Mouse (Mus musculus): Measurements from ENCODE around the gene Fndc3b.

Fndc3b gene

GRCm38 (mm10) chr3:27708581-27708980, 2.5 kb downstream of the Fndc3b start:
- DNase-seq: no peak

- DNase-seq: no peak
These were observed 5.3 kb downstream of the Fndc3b start for GRCm38 (mm10) chr3:27705761-27706160.

GRCm38 (mm10) chr3:27705056-27705455, 6.1 kb downstream of the Fndc3b start:
- no peak for DNase-seq

- no peak for DNase-seq
These were observed 6.5 kb downstream of the Fndc3b start for GRCm38 (mm10) chr3:27704641-27705040.

- no peak for DNase-seq
These were observed 7.6 kb downstream of the Fndc3b start for GRCm38 (mm10) chr3:27703531-27703930.

- DNase-seq: no peak
These were observed 8.0 kb downstream of the Fndc3b start for GRCm38 (mm10) chr3:27703081-27703480.

GRCm38 (mm10) chr3:27698671-27699070, 12.4 kb downstream of the Fndc3b start:
- DNase-seq: no peak

GRCm38 (mm10) chr3:27696449-27696797, 14.7 kb downstream of the Fndc3b start:
- DNase-seq: no peak

- no peak for DNase-seq
These were observed 15.3 kb downstream of the Fndc3b start for GRCm38 (mm10) chr3:27695612-27696448.

GRCm38 (mm10) chr3:27694586-27694985, 16.5 kb downstream of the Fndc3b start:
- DNase-seq: no peak

GRCm38 (mm10) chr3:27694111-27694510, 17.0 kb downstream of the Fndc3b start:
- DNase-seq: no peak

GRCm38 (mm10) chr3:27691486-27692160, 19.5 kb downstream of the Fndc3b start:
- DNase-seq: no peak

- peak; percentile 41 for DNase-seq
These were observed 21.1 kb downstream of the Fndc3b start for GRCm38 (mm10) chr3:27690030-27690429.

GRCm38 (mm10) chr3:27689149-27689865, 21.8 kb downstream of the Fndc3b start:
- peak; percentile 89 for DNase-seq

- no peak for DNase-seq
These were observed 24.2 kb downstream of the Fndc3b start for GRCm38 (mm10) chr3:27686732-27687491.

GRCm38 (mm10) chr3:27685650-27686208, 25.4 kb downstream of the Fndc3b start:
- DNase-seq: no peak

GRCm38 (mm10) chr3:27685134-27685533, 26.0 kb downstream of the Fndc3b start:
- no peak for DNase-seq

- DNase-seq: no peak
These were observed 27.7 kb downstream of the Fndc3b start for GRCm38 (mm10) chr3:27683374-27683773.

GRCm38 (mm10) chr3:27677574-27677973, 33.5 kb downstream of the Fndc3b start:
- DNase-seq: no peak

- DNase-seq: no peak
These were observed 37.4 kb downstream of the Fndc3b start for GRCm38 (mm10) chr3:27673660-27674059.

- no peak for DNase-seq
These were observed 40.7 kb downstream of the Fndc3b start for GRCm38 (mm10) chr3:27670416-27670815.

- DNase-seq: no peak
These were observed 43.8 kb downstream of the Fndc3b start for GRCm38 (mm10) chr3:27667280-27667679.

- no peak for DNase-seq
These were observed 45.8 kb downstream of the Fndc3b start for GRCm38 (mm10) chr3:27665338-27665737.

All from cerebellum, adult 9-11 months (tissue).